Mouse (Mus musculus) ovary, adult 18-20 months (tissue): ENCODE data around the gene Akt1.
A peak's percentile ranks its signal among the peaks of the same experiment; 100 is the strongest.

Source experiments
- DNase-seq: peaks from one replicate; pipeline ENCODE4 v3.0.0; 2022; ENCODE audit warnings: low spot score, mixed read lengths

Akt1 gene

GRCm38 (mm10) chr12:112688458-112688857, 13.8 kb upstream of the Akt1 start:
- DNase-seq, result no peak

DNA sequence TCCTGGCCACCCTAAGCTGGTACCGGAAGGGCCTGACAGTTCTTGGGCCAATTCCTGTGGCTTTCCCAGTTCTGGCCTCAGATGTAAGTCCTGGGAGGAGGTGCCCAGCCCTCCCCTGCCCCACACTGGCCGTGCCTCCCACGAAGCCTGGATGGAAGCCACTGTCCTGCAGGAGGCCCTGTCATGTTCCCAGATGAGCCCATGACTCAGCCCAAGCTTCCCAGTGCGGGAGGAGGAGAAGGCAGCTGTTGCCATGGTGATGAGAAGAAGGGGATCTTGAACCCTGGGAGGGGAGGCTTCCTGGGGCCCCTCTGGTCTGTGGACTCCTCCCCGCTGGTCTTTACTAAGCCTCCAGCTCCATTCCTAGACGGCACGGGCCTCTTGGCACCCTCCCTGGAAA, 8.7 kb upstream of the Akt1 start:
- DNase-seq, result no peak

- DNase-seq, result no peak
Observed at GRCm38 (mm10) chr12:112679027-112679996, 4.6 kb upstream of the Akt1 start.

- DNase-seq, result no peak
Observed at GRCm38 (mm10) chr12:112678555-112679026, 3.9 kb upstream of the Akt1 start, which contains the start of gene Zbtb42. Zbtb42 (plus strand) TSS chr12:112678828.

DNA sequence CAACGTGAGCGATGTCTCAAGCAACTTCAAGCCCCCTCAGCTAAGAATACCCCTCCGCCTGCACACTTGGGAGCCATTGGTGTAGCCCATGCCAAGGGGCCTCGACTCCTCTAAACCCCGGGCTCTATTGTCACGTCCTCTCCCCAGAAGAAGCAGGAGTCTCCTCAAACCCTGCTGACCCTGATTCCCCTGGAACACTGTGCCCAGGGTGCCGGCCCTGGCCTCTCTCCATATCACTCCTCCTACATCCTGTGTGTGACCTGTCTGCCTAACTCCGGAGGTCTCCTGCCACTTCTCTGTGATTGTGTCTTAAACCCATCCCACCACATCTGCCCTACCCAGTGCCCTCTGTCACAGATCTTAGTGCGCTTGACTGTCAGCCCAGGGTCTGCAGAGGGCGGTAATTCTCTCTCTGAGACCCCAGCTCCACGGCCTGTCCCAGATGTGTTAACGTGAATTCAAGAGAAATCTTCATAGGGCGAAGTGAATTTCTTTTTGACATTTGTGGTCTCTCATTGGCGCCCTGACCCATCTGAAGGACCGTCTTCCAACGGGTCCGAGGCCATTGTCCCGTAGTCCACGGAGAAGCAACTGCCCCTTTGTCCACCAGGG, 3.4 kb upstream of the Akt1 start:
- no peak for DNase-seq

DNA sequence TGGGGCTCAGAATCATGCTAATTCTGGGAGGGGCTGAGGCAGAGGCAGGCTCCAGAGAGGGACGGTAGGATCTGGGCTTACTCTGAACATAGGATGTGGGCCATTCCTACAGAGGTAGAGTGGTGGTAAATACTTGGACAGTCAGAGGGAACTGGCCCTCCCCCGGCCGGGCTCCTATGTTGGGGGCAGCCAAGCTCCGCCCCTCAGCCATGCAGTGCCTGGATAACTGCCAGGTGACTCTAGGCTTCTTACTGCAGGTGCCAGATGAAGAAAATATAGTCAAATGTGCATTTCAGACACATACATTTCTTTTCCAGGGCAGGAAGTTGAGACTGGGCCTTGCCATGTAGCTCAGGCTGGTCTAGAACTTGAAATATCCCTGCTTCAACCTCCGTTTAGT, 2.4 kb upstream of the Akt1 start:
- DNase-seq, result no peak

DNA sequence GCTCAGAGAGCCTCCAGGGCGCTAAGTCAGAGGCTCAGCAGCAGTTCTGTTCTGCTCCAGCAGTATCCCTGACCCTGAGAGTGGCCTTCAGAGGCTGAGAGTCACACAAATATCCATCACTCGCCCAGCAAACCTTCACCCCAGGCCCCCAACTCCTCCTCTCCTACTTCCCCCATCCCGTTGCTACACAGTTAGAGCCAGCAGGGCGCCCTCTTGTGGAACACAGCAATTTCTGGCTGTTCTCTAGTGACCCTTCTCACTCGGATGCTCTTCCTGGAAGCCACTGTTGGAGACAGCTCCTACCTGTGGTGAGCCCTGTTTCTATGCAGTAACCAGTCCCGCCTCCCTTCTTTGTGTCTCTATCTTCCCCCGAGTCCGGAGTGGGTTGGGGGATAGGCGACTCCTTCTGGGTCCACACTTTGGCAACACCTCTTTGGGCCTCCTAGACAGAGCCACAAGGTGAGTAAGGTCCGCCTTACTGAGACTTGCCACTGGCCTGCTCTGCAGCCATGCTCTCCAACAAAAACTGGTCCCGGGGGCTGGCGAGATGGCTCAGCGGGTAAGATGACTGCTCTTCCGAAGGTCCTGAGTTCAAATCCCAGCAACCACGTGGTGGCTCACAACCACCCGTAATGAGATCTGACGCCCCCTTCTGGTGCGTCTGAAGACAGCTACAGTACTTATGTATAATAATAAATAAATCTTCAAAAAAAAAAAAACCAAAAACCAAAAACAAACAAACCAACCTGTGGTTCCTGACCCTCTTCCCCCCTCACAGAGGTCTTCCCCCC, 756 bp upstream of the Akt1 start:
- DNase-seq, result peak; percentile 73

GRCm38 (mm10) chr12:112673576-112674091, 1.1 kb downstream of the Akt1 start:
- DNase-seq, result no peak

DNA sequence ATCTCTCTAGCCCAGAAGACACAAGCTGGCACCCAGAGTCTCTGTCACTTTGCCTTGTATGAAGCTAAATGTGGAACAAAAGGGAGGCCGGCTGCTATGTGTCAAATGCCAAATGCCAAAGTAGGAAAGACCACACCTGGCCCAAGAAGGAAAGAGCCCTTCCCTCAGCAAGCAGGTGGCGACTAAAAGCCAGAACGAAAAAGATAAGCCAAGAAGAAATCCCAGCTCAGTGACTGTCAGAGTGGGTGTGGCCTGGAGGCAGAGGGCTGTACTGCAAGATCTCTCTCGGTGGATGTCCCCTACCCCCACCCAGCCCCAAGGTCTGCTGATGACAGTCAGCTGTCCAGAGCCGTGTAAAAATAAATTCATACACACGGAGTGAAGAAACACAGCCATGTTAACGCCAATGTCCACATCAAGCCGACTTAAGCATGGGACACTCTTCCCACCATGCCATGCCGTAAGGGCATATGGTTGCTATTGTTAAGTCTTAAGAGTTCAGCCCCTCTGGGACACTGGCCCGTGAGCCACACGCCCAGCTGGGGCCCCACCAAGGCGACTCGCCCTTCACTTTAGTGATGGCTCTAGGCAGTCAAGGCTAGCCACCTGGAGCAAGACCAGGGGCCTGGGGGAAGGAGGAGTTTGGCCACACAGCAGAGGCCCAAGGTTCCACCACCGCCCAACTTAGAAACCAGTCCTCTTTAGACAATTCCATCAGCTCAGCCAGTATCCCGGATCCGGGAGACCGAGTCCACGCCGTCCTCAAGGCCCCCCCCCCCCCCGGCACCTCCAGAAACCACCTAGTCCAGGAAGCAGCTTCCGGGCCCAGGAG, 1.7 kb downstream of the Akt1 start:
- DNase-seq, result no peak

DNA sequence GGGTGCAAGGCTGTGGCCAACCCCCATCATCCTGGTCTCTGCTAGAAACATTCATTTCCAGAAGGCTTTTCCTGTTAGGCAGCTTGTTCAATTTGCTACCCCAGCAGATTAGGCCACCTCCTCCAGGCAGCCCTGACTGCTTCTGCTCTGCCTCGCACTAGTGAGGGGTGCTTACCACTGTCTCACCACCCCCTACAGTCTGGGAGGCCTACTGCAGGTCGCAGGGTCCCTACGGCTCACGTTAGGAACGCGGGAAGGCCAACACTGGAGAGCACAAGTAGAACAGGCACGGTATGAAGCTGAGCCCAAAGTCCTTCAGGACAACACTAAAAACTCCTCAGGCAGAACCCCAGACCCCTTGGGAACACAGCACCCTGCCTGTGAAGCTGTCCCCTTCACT, 2.8 kb downstream of the Akt1 start:
- no peak for DNase-seq

DNA sequence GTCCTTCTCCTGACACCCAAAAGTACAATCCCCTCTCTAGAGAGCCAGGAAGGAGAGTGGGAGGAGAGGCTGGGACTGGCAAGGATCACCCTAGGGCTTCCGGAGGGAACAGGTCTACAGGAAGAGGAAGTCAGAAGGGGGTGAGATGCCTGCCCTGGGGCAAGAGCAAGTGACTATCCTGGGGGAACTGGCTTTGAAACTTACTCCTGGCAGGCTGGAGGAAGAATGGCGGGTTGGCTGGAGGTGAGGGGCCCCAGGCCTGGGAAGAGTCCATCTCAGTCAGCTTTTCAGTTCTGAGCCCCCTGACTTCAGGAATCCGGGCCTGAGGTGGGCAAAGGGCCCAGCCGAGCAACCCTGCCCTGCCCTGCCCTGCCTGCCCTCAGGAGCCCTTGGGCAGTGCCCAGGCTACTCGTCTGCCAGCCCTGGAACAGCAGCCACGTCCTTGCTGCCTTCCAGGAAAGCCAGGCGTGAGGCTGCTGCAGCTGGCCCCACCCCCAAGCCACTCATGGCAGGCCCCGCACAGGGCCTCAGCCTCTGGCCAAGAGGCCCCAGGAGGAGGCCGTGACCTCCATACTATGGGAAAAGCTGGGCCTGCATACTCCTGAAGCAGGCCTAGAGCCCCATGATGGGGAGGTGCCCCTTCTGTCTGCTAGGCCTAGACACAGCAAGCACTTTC, 3.8 kb downstream of the Akt1 start:
- DNase-seq, result peak; percentile 77

GRCm38 (mm10) chr12:112667619-112668297, 6.9 kb downstream of the Akt1 start:
- DNase-seq, result no peak

DNA sequence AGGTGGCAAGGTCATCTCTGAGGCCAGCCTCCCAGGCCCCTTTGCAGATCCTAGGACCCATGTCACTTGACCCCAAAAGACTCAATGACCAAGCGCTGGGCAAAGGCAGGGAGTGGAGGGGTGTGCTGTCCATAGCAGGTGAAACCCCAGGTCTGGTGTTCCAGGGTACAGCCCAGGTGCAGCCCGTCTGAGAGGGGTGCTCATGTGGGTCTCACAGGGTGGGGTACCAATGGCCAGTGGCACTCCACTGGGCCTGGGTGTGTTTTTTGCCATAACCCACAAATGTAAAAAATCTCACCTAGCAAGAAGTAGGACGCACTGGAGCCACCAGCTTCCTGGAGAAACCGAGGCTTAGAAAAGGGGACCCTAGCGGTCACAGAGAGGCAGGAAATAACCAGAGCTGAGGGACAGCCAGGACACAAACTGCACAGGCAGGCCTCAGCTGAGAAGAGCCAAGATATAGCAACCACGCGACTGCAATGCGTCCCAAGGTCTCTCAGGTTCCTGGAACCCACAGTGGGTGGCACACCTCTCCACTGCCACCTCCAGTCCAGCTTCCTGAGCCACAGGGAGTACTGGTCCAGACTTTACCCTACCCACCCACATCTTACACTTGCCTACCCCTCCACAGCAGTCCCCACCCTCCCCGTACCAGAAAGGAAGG, 8.7 kb downstream of the Akt1 start:
- DNase-seq, result no peak

GRCm38 (mm10) chr12:112665445-112665844, 9.2 kb downstream of the Akt1 start:
- no peak for DNase-seq

DNA sequence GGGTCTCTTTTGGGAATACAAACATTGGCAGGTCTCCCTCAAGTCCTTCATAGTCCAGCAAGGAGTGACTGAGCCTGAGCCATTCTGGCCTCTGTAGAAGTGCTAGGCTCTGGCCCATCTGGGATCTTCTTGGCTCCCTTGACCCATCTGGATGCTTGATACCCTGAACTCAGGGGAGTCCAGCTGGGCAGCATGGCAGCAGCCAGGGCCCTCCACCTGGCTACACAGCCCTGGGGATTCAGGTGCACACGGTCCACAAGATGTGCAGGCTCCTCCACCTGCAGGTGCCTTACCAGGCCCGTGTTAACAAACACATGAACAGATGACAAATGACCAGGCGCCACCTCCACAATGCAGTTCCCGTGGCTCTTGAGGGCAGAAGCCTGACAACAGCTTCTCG, 10.0 kb downstream of the Akt1 start:
- DNase-seq, result no peak

GRCm38 (mm10) chr12:112664124-112664523, 10.6 kb downstream of the Akt1 start:
- DNase-seq, result no peak

DNA sequence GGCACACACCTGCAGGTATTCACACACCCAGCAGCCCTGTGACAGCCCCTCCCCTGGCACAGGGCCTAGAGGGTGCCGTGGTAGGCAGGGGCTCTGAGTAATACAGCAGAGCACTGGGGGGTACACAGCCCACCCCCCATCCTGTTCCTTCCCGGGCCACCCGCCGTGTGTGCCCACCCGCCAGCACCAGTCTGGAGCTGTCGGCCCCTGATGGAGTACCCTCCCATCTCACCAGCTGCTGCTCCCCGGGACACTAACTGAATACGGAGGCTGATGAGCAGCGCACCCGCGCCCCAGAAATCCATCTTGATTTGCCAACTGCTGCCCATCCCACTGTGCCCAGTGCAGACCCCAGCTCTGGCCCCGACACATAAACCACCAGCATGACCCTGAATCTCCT, 11.0 kb downstream of the Akt1 start:
- DNase-seq, result no peak

- DNase-seq, result no peak
Observed at GRCm38 (mm10) chr12:112663303-112663702, 11.4 kb downstream of the Akt1 start.

DNA sequence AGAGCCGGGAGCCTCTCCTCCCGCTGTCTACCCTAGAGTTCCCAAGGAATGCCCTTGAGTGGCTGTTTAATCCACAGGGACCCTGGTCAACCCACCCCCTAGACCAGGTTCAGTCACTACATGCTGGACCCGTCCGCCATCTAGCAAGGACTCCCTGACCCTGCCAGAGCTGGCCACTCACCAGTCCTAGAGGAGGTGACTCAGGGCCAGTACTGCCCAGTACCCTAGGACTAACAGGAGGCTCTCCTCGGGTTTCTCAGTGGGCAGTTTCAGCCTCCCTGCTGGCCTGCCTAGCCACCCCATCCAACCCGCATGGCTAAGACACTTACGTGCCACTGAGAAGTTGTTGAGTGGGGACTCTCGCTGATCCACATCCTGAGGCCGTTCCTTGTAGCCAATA, 12.8 kb downstream of the Akt1 start:
- DNase-seq, result no peak

- DNase-seq, result no peak
Observed at GRCm38 (mm10) chr12:112661327-112661605, 13.4 kb downstream of the Akt1 start.
